Mouse (Mus musculus): ENCODE measurements around the gene Wt1. TPM values are rescaled to one million over a fixed set of nuclear protein-coding genes. Genes with fewer than 3 reads are reported as not detected.

Wt1 gene
- polyA plus RNA-seq, 1 experiment = 18.5 TPM

DNA sequence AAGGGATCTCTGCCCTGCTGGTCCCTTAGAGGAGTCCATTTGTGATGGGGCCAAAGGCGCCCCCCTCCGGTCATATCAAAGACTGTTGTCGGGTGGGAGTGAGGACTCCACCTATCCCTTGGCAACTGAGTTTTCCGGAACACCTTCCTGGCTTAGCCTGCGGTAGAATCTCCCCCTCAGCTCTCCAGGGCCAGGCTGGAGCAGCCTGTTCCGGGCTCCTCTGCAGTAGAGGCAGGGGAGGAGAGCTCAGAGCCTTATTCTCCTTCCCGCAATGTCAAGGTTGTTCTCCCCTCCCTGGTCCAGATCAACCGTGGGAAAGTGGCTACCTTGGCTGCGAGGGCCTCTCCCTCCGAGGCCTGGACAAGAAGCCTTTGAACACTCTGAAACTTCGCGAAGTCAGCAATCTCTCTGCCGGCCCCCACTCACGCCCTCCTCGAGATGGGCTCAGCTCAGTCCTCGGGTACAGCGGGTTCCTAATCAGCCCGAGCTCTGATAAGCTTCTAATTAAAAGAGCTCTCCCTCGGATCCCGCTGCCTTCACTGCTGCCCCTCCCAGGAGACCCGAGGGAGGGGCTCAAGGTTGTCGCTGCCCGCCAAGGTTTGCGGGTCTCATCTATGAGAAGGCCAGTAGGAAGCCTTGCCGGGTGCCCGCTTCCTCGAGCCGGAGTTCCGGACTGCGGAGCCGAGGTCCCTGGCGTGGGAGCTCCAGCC is 4.2 kb downstream of the Wt1 start:
- Histone ChIP-seq H3K36me3 (ENCODE audit: control insufficient read depth, insufficient read depth, low read length) (no peaks in the 10 kb centered on the region), H3K27me3 (ENCODE audit: control insufficient read depth, insufficient read depth, low read length) (peaks cover 41% of the 10 kb centered on the region), H3K4me3 (ENCODE audit: extremely low read depth, insufficient read depth, insufficient read length) (0 out of 2 replicates have a peak overlapping the region, but pooled peaks have one; percentile 7), H3K27ac (ENCODE audit: insufficient read depth, low read length) (peak overlapping the region; percentile 33), H3K4me1 (ENCODE audit: control insufficient read depth, insufficient read depth, insufficient read length) (no peaks in the 10 kb centered on the region)
- TF ChIP-seq POLR2A (IDR thresholded peaks at IDR 0.05; ENCODE audit: low read depth, low read length) (no peak), CTCF (IDR thresholded peaks at IDR 0.05; ENCODE audit: extremely low read depth, insufficient read depth, insufficient read length, insufficient replicate concordance) (no peak)
- no peak for DNase-seq (ENCODE audit: low read depth in 1 of 2, low spot score in 2 of 2)
- 8% methylated on average over 32 of the region's 32 CpGs for WGBS

DNA sequence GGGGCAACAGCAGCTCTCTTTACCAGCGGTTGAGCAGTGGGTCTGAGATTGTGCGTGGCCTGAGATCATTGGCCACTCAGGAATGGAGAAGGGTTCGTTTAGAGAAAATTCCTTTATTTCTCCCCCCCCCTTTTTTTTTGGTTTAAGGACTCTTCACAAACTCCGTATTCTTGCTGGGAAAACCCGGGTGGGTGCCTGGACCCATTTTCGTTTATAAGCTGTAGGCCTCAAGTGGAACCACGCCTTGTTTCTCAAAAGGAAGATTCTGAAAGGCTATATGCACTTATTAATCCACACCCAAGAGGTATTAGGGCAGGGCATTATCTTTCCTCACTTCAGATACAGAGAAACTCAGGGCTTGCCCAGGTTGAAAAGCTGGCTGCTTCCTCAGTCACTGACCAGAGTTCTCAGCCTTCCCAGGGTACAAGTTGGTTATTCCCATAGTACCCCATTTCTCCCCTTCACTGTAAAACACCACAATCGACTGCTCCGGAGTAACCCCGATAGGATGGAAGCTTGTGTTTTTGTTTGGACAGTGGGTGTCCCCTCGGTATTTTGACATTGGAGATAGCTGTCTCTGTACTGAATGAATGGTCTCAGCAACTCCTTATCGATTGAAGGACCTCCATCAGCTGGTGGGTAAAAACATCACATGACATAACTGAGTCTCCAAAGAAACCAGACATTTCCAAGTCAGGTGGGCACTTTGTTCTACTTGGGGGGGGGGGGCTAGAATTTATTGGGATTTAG is 4.9 kb downstream of the Wt1 start:
- Histone ChIP-seq H3K4me1 (ENCODE audit: control insufficient read depth, insufficient read depth, insufficient read length) (no peaks in the 10 kb centered on the region), H3K36me3 (ENCODE audit: control insufficient read depth, insufficient read depth, low read length) (no peaks in the 10 kb centered on the region), H3K27me3 (ENCODE audit: control insufficient read depth, insufficient read depth, low read length) (peaks cover 38% of the 10 kb centered on the region), H3K27ac (ENCODE audit: insufficient read depth, low read length) (peak overlapping the region; percentile 33), H3K4me3 (ENCODE audit: extremely low read depth, insufficient read depth, insufficient read length) (no peak overlapping the region)
- WGBS = 16% methylated on average over 12 of the region's 12 CpGs
- no peak for DNase-seq (ENCODE audit: low read depth in 1 of 2, low spot score in 2 of 2)
- TF ChIP-seq POLR2A (IDR thresholded peaks at IDR 0.05; ENCODE audit: low read depth, low read length) (no peak), CTCF (IDR thresholded peaks at IDR 0.05; ENCODE audit: extremely low read depth, insufficient read depth, insufficient read length, insufficient replicate concordance) (no peak)

DNA sequence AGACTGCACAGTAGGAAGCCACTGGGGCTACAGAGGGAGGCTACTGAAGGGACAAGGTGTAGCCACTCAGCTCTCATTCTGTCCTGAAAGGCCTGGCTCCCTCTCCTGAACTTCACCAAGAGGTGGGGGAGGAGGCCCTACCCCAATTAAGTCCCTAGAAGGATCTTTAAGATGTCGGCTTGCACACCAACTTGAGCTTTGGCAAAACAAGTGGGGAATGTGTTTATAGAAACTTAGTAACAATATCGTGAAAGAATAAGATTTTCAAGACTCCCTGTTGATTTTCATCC is 5.4 kb downstream of the Wt1 start:
- H3K27me3 ChIP-seq (ENCODE audit: control insufficient read depth, insufficient read depth, low read length) = peaks cover 33% of the 10 kb centered on the region
- no peaks in the 10 kb centered on the region for H3K36me3 ChIP-seq (ENCODE audit: control insufficient read depth, insufficient read depth, low read length)
- DNase-seq (ENCODE audit: low read depth in 1 of 2, low spot score in 2 of 2) = no peak
- WGBS = 9% methylated on average over 2 of the region's 2 CpGs
- no peaks in the 10 kb centered on the region for H3K4me1 ChIP-seq (ENCODE audit: control insufficient read depth, insufficient read depth, insufficient read length)
- no peak overlapping the region for H3K27ac ChIP-seq (ENCODE audit: insufficient read depth, low read length)
- TF ChIP-seq POLR2A (IDR thresholded peaks at IDR 0.05; ENCODE audit: low read depth, low read length) (no peak), CTCF (IDR thresholded peaks at IDR 0.05; ENCODE audit: extremely low read depth, insufficient read depth, insufficient read length, insufficient replicate concordance) (no peak)
- no peak overlapping the region for H3K4me3 ChIP-seq (ENCODE audit: extremely low read depth, insufficient read depth, insufficient read length)

DNA sequence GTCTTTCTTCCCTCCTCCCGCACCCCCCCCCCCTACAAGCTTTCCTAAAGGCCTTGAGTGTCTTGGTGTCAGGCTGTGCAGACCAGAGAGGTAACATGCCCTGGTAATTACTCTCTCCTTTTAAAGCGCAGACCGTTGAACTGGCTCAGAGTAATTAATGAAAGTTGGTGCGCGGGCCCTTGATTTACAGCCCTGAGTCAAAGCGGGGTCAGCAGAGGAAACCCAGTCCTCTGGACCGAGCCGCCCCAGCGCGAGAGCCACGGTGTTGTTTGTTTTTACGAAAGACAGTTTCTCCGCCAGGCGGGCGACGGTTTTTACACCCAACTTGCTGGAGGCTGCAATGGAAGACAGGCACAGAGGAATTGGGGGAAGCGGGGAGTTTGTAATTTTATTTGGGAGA is 6.0 kb downstream of the Wt1 start:
- Histone ChIP-seq H3K36me3 (ENCODE audit: control insufficient read depth, insufficient read depth, low read length) (no peaks in the 10 kb centered on the region), H3K4me1 (ENCODE audit: control insufficient read depth, insufficient read depth, insufficient read length) (no peaks in the 10 kb centered on the region), H3K27ac (ENCODE audit: insufficient read depth, low read length) (no peak overlapping the region), H3K27me3 (ENCODE audit: control insufficient read depth, insufficient read depth, low read length) (peaks cover 29% of the 10 kb centered on the region), H3K4me3 (ENCODE audit: extremely low read depth, insufficient read depth, insufficient read length) (no peak overlapping the region)
- TF ChIP-seq CTCF (IDR thresholded peaks at IDR 0.05; ENCODE audit: extremely low read depth, insufficient read depth, insufficient read length, insufficient replicate concordance) = no peak
- no peak for TF ChIP-seq POLR2A (IDR thresholded peaks at IDR 0.05; ENCODE audit: low read depth, low read length)
- no peak for DNase-seq (ENCODE audit: low read depth in 1 of 2, low spot score in 2 of 2)
- WGBS = 13% methylated on average over 17 of the region's 17 CpGs

DNA sequence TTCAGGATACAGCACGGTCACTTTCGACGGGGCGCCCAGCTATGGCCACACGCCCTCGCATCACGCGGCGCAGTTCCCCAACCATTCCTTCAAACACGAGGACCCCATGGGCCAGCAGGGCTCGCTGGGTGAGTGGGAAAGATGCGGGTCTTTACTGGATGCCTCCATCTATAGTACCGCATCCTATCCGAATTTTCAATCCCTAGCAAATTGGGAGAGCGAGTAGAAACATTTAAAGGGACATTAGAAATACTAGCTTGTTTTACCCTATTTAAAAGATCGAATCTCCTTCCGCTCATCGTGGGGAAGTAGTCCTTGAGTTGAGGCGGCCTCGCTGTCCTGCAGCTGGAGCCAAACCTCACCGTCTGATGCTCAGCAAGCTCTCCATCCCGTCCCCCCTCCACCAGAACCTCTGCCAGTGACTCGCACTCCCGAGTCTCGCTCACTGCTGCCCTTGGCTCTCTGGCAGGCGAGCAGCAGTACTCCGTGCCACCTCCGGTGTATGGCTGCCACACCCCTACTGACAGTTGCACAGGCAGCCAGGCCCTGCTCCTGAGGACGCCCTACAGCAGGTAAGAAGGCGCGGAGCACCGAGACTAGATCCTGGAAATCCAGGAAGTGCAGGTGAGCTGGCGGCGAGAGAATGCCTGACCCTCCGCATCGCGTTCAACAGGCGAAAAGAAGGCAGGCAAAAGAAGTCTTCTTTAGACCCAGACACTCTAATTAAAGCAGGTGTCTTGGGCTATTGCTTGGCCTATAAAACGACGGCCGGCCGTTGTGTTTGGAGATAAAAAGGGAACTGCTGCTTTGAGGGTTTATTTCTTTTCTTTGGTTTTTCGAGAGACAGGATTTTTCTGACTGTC is 6.8 kb downstream of the Wt1 start:
- no peak for DNase-seq (ENCODE audit: low read depth in 1 of 2, low spot score in 2 of 2)
- Histone ChIP-seq H3K27me3 (ENCODE audit: control insufficient read depth, insufficient read depth, low read length) (peaks cover 23% of the 10 kb centered on the region), H3K36me3 (ENCODE audit: control insufficient read depth, insufficient read depth, low read length) (no peaks in the 10 kb centered on the region), H3K4me3 (ENCODE audit: extremely low read depth, insufficient read depth, insufficient read length) (no peak overlapping the region), H3K27ac (ENCODE audit: insufficient read depth, low read length) (no peak overlapping the region), H3K4me1 (ENCODE audit: control insufficient read depth, insufficient read depth, insufficient read length) (no peaks in the 10 kb centered on the region)
- no peak for TF ChIP-seq POLR2A (IDR thresholded peaks at IDR 0.05; ENCODE audit: low read depth, low read length)
- no peak for TF ChIP-seq CTCF (IDR thresholded peaks at IDR 0.05; ENCODE audit: extremely low read depth, insufficient read depth, insufficient read length, insufficient replicate concordance)
- WGBS = 6% methylated on average over 43 of the region's 43 CpGs

DNA sequence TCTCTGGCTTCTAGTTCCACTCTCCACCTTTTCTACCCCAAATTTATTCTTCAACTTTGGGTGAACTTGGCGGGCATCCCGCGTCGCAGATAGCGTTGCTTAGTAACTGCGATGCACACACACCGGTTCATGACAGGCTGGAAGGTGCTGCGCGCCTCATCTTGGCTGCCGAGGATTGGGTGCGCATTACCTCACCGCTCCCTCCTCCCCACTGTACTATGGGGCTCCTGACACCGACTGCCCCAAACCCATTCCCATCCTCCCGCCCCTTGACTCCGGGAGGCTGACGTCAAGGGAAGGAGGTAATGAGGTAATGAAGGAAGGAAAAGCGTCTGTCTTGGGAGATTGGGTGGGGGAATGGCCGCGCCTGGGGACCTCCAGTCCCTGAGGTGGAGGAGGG is 8.0 kb downstream of the Wt1 start:
- no peaks in the 10 kb centered on the region for H3K4me1 ChIP-seq (ENCODE audit: control insufficient read depth, insufficient read depth, insufficient read length)
- TF ChIP-seq CTCF (IDR thresholded peaks at IDR 0.05; ENCODE audit: extremely low read depth, insufficient read depth, insufficient read length, insufficient replicate concordance) (no peak), POLR2A (IDR thresholded peaks at IDR 0.05; ENCODE audit: low read depth, low read length) (no peak)
- H3K36me3 ChIP-seq (ENCODE audit: control insufficient read depth, insufficient read depth, low read length) = no peaks in the 10 kb centered on the region
- 14% methylated on average over 19 of the region's 19 CpGs for WGBS
- H3K27me3 ChIP-seq (ENCODE audit: control insufficient read depth, insufficient read depth, low read length) = peaks cover 19% of the 10 kb centered on the region
- no peak for DNase-seq (ENCODE audit: low read depth in 1 of 2, low spot score in 2 of 2)
- H3K27ac ChIP-seq (ENCODE audit: insufficient read depth, low read length) = no peak overlapping the region
- H3K4me3 ChIP-seq (ENCODE audit: extremely low read depth, insufficient read depth, insufficient read length) = no peak overlapping the region
